Mouse (Mus musculus): ENCODE results near the gene Spaca4. TPM values are rescaled to one million over a fixed set of nuclear protein-coding genes. Genes with fewer than 3 reads are reported as not detected.

Spaca4 gene
- total RNA-seq, 2 experiments from 2014 or later = not detected

- no peak for DNase-seq (ENCODE audit: extremely low spot score in 1 of 2, low spot score in 1 of 2)
These were observed 24.0 kb downstream of the Spaca4 start for GRCm38 (mm10) chr7:45701607-45702006.

GRCm38 (mm10) chr7:45701072-45701471 lies 24.5 kb downstream of the Spaca4 start:
- no peak for DNase-seq (ENCODE audit: extremely low spot score in 1 of 2, low spot score in 1 of 2)

- DNase-seq (ENCODE audit: extremely low spot score in 1 of 2, low spot score in 1 of 2) = peak; percentile 60 to 75
These were observed 25.2 kb downstream of the Spaca4 start for GRCm38 (mm10) chr7:45700301-45701015.

GRCm38 (mm10) chr7:45699523-45700141 lies 26.0 kb downstream of the Spaca4 start, which contains the start of gene Car11:
Car11 (plus strand) TSS chr7:45699843.
- DNase-seq (ENCODE audit: extremely low spot score in 1 of 2, low spot score in 1 of 2) = no peak

- no peak for DNase-seq (ENCODE audit: extremely low spot score in 1 of 2, low spot score in 1 of 2)
These were observed 27.7 kb downstream of the Spaca4 start for GRCm38 (mm10) chr7:45697894-45698293.

GRCm38 (mm10) chr7:45695098-45695497 lies 30.5 kb downstream of the Spaca4 start:
- DNase-seq (ENCODE audit: extremely low spot score in 1 of 2, low spot score in 1 of 2) = no peak

GRCm38 (mm10) chr7:45693921-45694591 lies 31.6 kb downstream of the Spaca4 start, which contains the start of gene Sec1:
Sec1 (minus strand) TSS chr7:45694402.
- no peak for DNase-seq (ENCODE audit: extremely low spot score in 1 of 2, low spot score in 1 of 2)

GRCm38 (mm10) chr7:45692364-45692763 lies 33.2 kb downstream of the Spaca4 start:
- DNase-seq (ENCODE audit: extremely low spot score in 1 of 2, low spot score in 1 of 2) = no peak

GRCm38 (mm10) chr7:45689800-45690199 lies 35.8 kb downstream of the Spaca4 start:
- DNase-seq (ENCODE audit: extremely low spot score in 1 of 2, low spot score in 1 of 2) = no peak

- DNase-seq (ENCODE audit: extremely low spot score in 1 of 2, low spot score in 1 of 2) = no peak
These were observed 36.5 kb downstream of the Spaca4 start for GRCm38 (mm10) chr7:45689099-45689498.

- DNase-seq (ENCODE audit: extremely low spot score in 1 of 2, low spot score in 1 of 2) = no peak
These were observed 38.8 kb downstream of the Spaca4 start for GRCm38 (mm10) chr7:45686841-45687240.

GRCm38 (mm10) chr7:45685811-45686210 lies 39.8 kb downstream of the Spaca4 start:
- DNase-seq (ENCODE audit: extremely low spot score in 1 of 2, low spot score in 1 of 2) = no peak

GRCm38 (mm10) chr7:45683396-45684050 lies 42.1 kb downstream of the Spaca4 start, which contains the start of gene Ntn5:
Ntn5 (plus strand) TSS chr7:45684022.
- DNase-seq (ENCODE audit: extremely low spot score in 1 of 2, low spot score in 1 of 2) = no peak

- DNase-seq (ENCODE audit: extremely low spot score in 1 of 2, low spot score in 1 of 2) = peak; percentile 83 to 93
These were observed 43.2 kb downstream of the Spaca4 start for GRCm38 (mm10) chr7:45682144-45683126.

- no peak for DNase-seq (ENCODE audit: extremely low spot score in 1 of 2, low spot score in 1 of 2)
These were observed 44.4 kb downstream of the Spaca4 start for GRCm38 (mm10) chr7:45681046-45681736.

- DNase-seq (ENCODE audit: extremely low spot score in 1 of 2, low spot score in 1 of 2) = no peak
These were observed 45.5 kb downstream of the Spaca4 start for GRCm38 (mm10) chr7:45679966-45680621.

- DNase-seq (ENCODE audit: extremely low spot score in 1 of 2, low spot score in 1 of 2) = no peak
These were observed 47.1 kb downstream of the Spaca4 start for GRCm38 (mm10) chr7:45678513-45678912.

- DNase-seq (ENCODE audit: extremely low spot score in 1 of 2, low spot score in 1 of 2) = no peak
These were observed 47.9 kb downstream of the Spaca4 start for GRCm38 (mm10) chr7:45677627-45678295.

All from layer of hippocampus, postnatal 25 days (tissue).